Mouse (Mus musculus): ENCODE results near the gene Gm10352. TPM values are rescaled to one million over a fixed set of nuclear protein-coding genes. Genes with fewer than 3 reads are reported as not detected.
"Not testable (repeated sequence)": the region's sequence is repeated elsewhere in the genome, so short reads cannot be mapped to it uniquely, and the experiment has no call there.

Gene Gm10352
- not detected in 2 replicates for polyA plus RNA-seq (2014; fragmentation: Nextera tagmentation; extraction: Ambion mirVana)

GRCm38 (mm10) chrY:2900689-2901088 is at the start of gene Gm10352:
Gm10352 (plus strand) TSS chrY:2900989.
- no CpG with 5 or more reads among the region's 9 CpGs for WGBS
- not testable (repeated sequence) for H3K27ac ChIP-seq (ENCODE audit: low read depth); H3K9ac ChIP-seq; H3K27me3 ChIP-seq (ENCODE audit: insufficient read depth, low read length); DNase-seq; H3K36me3 ChIP-seq (ENCODE audit: insufficient read depth); H3K4me3 ChIP-seq (ENCODE audit: low read depth, low read length); H3K4me1 ChIP-seq (ENCODE audit: insufficient read depth); ATAC-seq (ENCODE audit: insufficient read depth); H3K9me3 ChIP-seq (ENCODE audit: low read depth, low read length); H3K4me2 ChIP-seq

DNA sequence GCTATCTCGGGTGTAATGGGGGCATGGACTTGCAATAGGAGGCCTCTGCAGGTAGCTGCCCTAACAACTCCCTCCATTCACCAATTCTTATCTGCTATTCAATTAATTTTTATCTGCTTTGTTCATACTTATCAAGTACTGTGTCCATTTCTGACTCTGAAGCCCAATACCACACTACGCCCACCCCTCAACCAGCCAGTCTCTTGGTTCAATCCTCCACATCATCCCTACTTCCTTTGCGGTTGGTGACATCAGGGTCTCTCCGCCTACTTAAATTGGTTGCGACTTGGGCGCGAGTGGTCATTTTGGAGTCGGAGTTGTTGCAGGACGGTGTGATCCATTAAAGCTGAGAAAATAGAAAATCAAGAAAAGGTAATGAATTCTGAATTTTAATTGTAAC is 31.5 kb downstream of the Gm10352 start, which contains the start of gene Gm29289:
TSS of gene Gm29289 (plus strand) at position 301 of the 400 bp plus-strand sequence.
- H3K9me3 ChIP-seq (ENCODE audit: low read depth, low read length); ATAC-seq (ENCODE audit: insufficient read depth); H3K4me1 ChIP-seq (ENCODE audit: insufficient read depth); DNase-seq; H3K27ac ChIP-seq (ENCODE audit: low read depth); H3K27me3 ChIP-seq (ENCODE audit: insufficient read depth, low read length); H3K4me2 ChIP-seq; H3K4me3 ChIP-seq (ENCODE audit: low read depth, low read length); H3K9ac ChIP-seq; H3K36me3 ChIP-seq (ENCODE audit: insufficient read depth): not testable (repeated sequence)
- WGBS, result no CpG with 5 or more reads among the region's 9 CpGs

Other genes with a start within 250 kb of the Gm10352 start
- not detected in 2 replicates for gene Sry, start 237.3 kb upstream of the Gm10352 start, polyA plus RNA-seq (2014; fragmentation: Nextera tagmentation; extraction: Ambion mirVana)
- not detected in 2 replicates for gene H2al2b, start 180.3 kb upstream of the Gm10352 start, polyA plus RNA-seq (2014; fragmentation: Nextera tagmentation; extraction: Ambion mirVana)
- not detected in 2 replicates for gene Gm4064, start 104.8 kb upstream of the Gm10352 start, polyA plus RNA-seq (2014; fragmentation: Nextera tagmentation; extraction: Ambion mirVana)
- gene Rbmy, start 70.3 kb upstream of the Gm10352 start, polyA plus RNA-seq (2014; fragmentation: Nextera tagmentation; extraction: Ambion mirVana), result not detected in 2 replicates
- not detected in 2 replicates for gene Gm10256, start 70.3 kb upstream of the Gm10352 start, polyA plus RNA-seq (2014; fragmentation: Nextera tagmentation; extraction: Ambion mirVana)
- gene Gm29289, start 31.6 kb downstream of the Gm10352 start, polyA plus RNA-seq (2014; fragmentation: Nextera tagmentation; extraction: Ambion mirVana), result not detected in 2 replicates

All from lung, embryonic 14.5 days (tissue).